ENCODE assay signal across 18 mouse cellular contexts in the genomic region with DNA sequence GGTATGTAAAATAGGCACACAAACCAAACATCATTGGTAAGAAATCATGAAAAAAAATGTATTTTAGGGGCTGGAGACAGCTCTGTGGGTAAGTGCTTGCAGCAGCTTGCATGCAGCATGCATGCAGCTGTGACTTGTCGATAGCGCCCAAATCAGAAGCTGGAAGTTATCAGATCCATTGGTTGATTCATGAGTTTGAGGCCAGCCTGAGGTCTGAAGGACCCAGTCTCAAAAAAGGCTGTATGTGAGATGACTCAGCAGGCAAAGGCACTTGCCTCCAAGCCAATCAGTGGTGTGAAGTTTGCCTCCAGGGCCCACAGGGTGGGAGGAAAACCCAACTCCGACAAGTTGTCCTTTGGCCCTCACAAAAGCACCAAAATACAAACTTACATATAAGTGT. TPM values are rescaled to one million over a fixed set of nuclear protein-coding genes. Genes with fewer than 3 reads are reported as not detected.
A peak's percentile ranks its signal among the peaks of the same experiment; 100 is the strongest.
DNase-seq lines count a peak whose midpoint lies in the region; ATAC-seq lines count a peak whose summit lies in the region.
"Had no signal": no experiment of that assay in that cellular context is flagged by ENCODE, and none has a peak within 500 bp of the region (broad histone marks: within the 10 kb centered on the region; RNA-seq: fewer than 3 reads in every experiment).

No protein-coding gene starts in this region.

- H3K27me3 ChIP-seq in kidney, embryonic 15.5 days, result no peaks in the 10 kb centered on the region
- H3K27me3 ChIP-seq in embryonic facial prominence, embryonic 12.5 days, result no peaks in the 10 kb centered on the region
- no peaks in the 10 kb centered on the region; the same call in 1 of the 2 replicates for H3K27me3 ChIP-seq in liver, embryonic 12.5 days (replicated peaks)
- H3K27me3 ChIP-seq in stomach, embryonic 15.5 days (replicated peaks), result no peaks in the 10 kb centered on the region

- peaks cover 84% of the 10 kb centered on the region for H3K4me1 ChIP-seq in kidney, embryonic 15.5 days
- peaks cover 66% of the 10 kb centered on the region for H3K4me1 ChIP-seq in embryonic facial prominence, embryonic 12.5 days
- peaks cover 76% of the 10 kb centered on the region for H3K4me1 ChIP-seq in liver, embryonic 12.5 days
- H3K4me1 ChIP-seq in stomach, embryonic 15.5 days, result peaks cover 53% of the 10 kb centered on the region

- 60% methylated on average over 3 of the region's 3 CpGs for WGBS in kidney, embryonic 15.5 days
- 58% methylated on average over 3 of the region's 3 CpGs for WGBS in embryonic facial prominence, embryonic 12.5 days
- 13% methylated on average over 3 of the region's 3 CpGs for WGBS in liver, embryonic 12.5 days (ENCODE audit: insufficient replicate concordance)
- 47% methylated on average over 3 of the region's 3 CpGs for WGBS in stomach, embryonic 15.5 days

- no peak overlapping the region for H3K4me3 ChIP-seq in kidney, embryonic 15.5 days (replicated peaks)
- no peak overlapping the region for H3K4me3 ChIP-seq in embryonic facial prominence, embryonic 12.5 days
- H3K4me3 ChIP-seq in liver, embryonic 12.5 days, result no peak overlapping the region
- no peak overlapping the region for H3K4me3 ChIP-seq in stomach, embryonic 15.5 days (replicated peaks)
- H3K4me3 ChIP-seq: hindbrain, embryonic 15.5 days; midbrain, embryonic 12.5 days; myocyte had no signal

- ATAC-seq in kidney, embryonic 15.5 days (replicated peaks; ENCODE audit: low FRiP score), result no peak
- no peak for ATAC-seq in embryonic facial prominence, embryonic 12.5 days (ENCODE audit: insufficient number of reproducible peaks, insufficient read depth, low FRiP score, low TSS enrichment)
- peak; percentile 19; the same call in 1 of the 2 replicates for ATAC-seq in liver, embryonic 12.5 days
- no peak for ATAC-seq in stomach, embryonic 15.5 days (ENCODE audit: insufficient read depth, low FRiP score, low read depth)
- ATAC-seq: forebrain, embryonic 14.5 days had no signal

- no peak overlapping the region for H3K9ac ChIP-seq in kidney, embryonic 15.5 days
- no peak overlapping the region for H3K9ac ChIP-seq in embryonic facial prominence, embryonic 12.5 days
- H3K9ac ChIP-seq in liver, embryonic 12.5 days, result no peak overlapping the region
- no peak overlapping the region for H3K9ac ChIP-seq in stomach, embryonic 15.5 days
- H3K9ac ChIP-seq: hindbrain, embryonic 15.5 days; midbrain, embryonic 12.5 days had no signal

- 0 out of 2 replicates have a peak overlapping the region, but pooled peaks have one; percentile 5 for H3K27ac ChIP-seq in kidney, embryonic 15.5 days
- H3K27ac ChIP-seq in embryonic facial prominence, embryonic 12.5 days, result peak overlapping the region; percentile 42
- H3K27ac ChIP-seq in liver, embryonic 12.5 days, result no peak overlapping the region
- peak overlapping the region; percentile 62; the same call in 1 of the 2 replicates for H3K27ac ChIP-seq in stomach, embryonic 15.5 days
- H3K27ac ChIP-seq: hindbrain, embryonic 15.5 days; midbrain, embryonic 12.5 days had no signal

- DNase-seq in kidney, adult 18-20 months, result no peak
- DNase-seq in cerebellum, postnatal 36 days, result no peak
- DNase-seq in kidney, adult 8-10 months, result no peak
- DNase-seq: adrenal gland, adult 2 months; cerebellum, adult 18-20 months; heart, postnatal 10 days; kidney, adult 2 months; lung, postnatal 14 days; right cerebral cortex, adult 18-20 months; thymus, postnatal 4 days had no signal

- no peaks in the 10 kb centered on the region for H3K36me3 ChIP-seq in kidney, embryonic 15.5 days
- H3K36me3 ChIP-seq in embryonic facial prominence, embryonic 12.5 days, result no peaks in the 10 kb centered on the region
- H3K36me3 ChIP-seq in liver, embryonic 12.5 days, result no peaks in the 10 kb centered on the region
- no peaks in the 10 kb centered on the region for H3K36me3 ChIP-seq in stomach, embryonic 15.5 days
- H3K36me3 ChIP-seq: hindbrain, embryonic 15.5 days; midbrain, embryonic 12.5 days had no signal

- no peaks in the 10 kb centered on the region for H3K9me3 ChIP-seq in kidney, embryonic 15.5 days (replicated peaks)
- no peaks in the 10 kb centered on the region for H3K9me3 ChIP-seq in embryonic facial prominence, embryonic 12.5 days
- H3K9me3 ChIP-seq in liver, embryonic 12.5 days (replicated peaks), result no peaks in the 10 kb centered on the region
- no peaks in the 10 kb centered on the region for H3K9me3 ChIP-seq in stomach, embryonic 15.5 days
- H3K9me3 ChIP-seq: hindbrain, embryonic 15.5 days; midbrain, embryonic 12.5 days had no signal

- no peak overlapping the region for H3K4me2 ChIP-seq in kidney, embryonic 15.5 days
- no peak overlapping the region for H3K4me2 ChIP-seq in embryonic facial prominence, embryonic 12.5 days (replicated peaks)
- H3K4me2 ChIP-seq in liver, embryonic 12.5 days, result no peak overlapping the region
- no peak overlapping the region for H3K4me2 ChIP-seq in stomach, embryonic 15.5 days
- H3K4me2 ChIP-seq: hindbrain, embryonic 15.5 days; midbrain, embryonic 12.5 days had no signal

RNA-seq across cellular contexts. Expression of a gene that starts 6.5 kb away (rescaled TPM):
- 13.8 and 14.7 TPM in 2 replicates for polyA plus RNA-seq in kidney, embryonic 15.5 days (2015; fragmentation: Nextera tagmentation; extraction: Ambion mirVana)
- 23.1 and 24.7 TPM in 2 replicates for polyA plus RNA-seq in embryonic facial prominence, embryonic 12.5 days (2016; fragmentation: Nextera tagmentation; extraction: Ambion mirVana)
- 12.3 and 12.8 TPM in 2 replicates for polyA plus RNA-seq in liver, embryonic 12.5 days (2016; fragmentation: Nextera tagmentation; extraction: Ambion mirVana)
- 22.4 and 25.7 TPM in 2 replicates for polyA plus RNA-seq in stomach, embryonic 15.5 days (2015; fragmentation: Nextera tagmentation; extraction: Ambion mirVana)
